Mouse (Mus musculus): Measurements from ENCODE around the gene Ccdc134.
"Not testable (repeated sequence)": the region's sequence is repeated elsewhere in the genome, so short reads cannot be mapped to it uniquely, and the experiment has no call there.

Ccdc134 gene

GRCm38 (mm10) chr15:82120544-82120943 is 7.2 kb upstream of the Ccdc134 start:
- TF ChIP-seq NANOG (IDR thresholded peaks at IDR 0.05; ENCODE audit: borderline replicate concordance, low read length) (no peak), CTCF (conservative IDR thresholded peaks at IDR 0.05; ENCODE audit: low read length) (no peak), POU5F1 (IDR thresholded peaks at IDR 0.05; ENCODE audit: borderline replicate concordance, low read length) (no peak)
- Histone ChIP-seq H3K27me3 (ENCODE audit: insufficient read depth, low read length) (peaks cover 24% of the 10 kb centered on the region), H3K9me3 (ENCODE audit: low read length) (no peaks in the 10 kb centered on the region), H3K4me3 (replicated peaks; ENCODE audit: low read length) (no peak overlapping the region), H3K36me3 (ENCODE audit: insufficient read depth, low read length) (no peaks in the 10 kb centered on the region), H3K4me1 (replicated peaks; ENCODE audit: low read depth, low read length) (peaks cover 8% of the 10 kb centered on the region)

GRCm38 (mm10) chr15:82126690-82127089 is 1.0 kb upstream of the Ccdc134 start:
- peaks cover 22% of the 10 kb centered on the region for H3K36me3 ChIP-seq (ENCODE audit: insufficient read depth, low read length)
- H3K9me3 ChIP-seq (ENCODE audit: low read length); H3K4me3 ChIP-seq (replicated peaks; ENCODE audit: low read length): not testable (repeated sequence)
- H3K4me1 ChIP-seq (replicated peaks; ENCODE audit: low read depth, low read length) = peaks cover 33% of the 10 kb centered on the region
- peaks cover 38% of the 10 kb centered on the region for H3K27me3 ChIP-seq (ENCODE audit: insufficient read depth, low read length)

GRCm38 (mm10) chr15:82128398-82128797 is 676 bp downstream of the Ccdc134 start:
- Histone ChIP-seq H3K27me3 (ENCODE audit: insufficient read depth, low read length) (peaks cover 36% of the 10 kb centered on the region), H3K4me1 (replicated peaks; ENCODE audit: low read depth, low read length) (peaks cover 34% of the 10 kb centered on the region), H3K9me3 (ENCODE audit: low read length) (no peaks in the 10 kb centered on the region), H3K4me3 (replicated peaks; ENCODE audit: low read length) (peak overlapping the region; percentile 91), H3K36me3 (ENCODE audit: insufficient read depth, low read length) (peaks cover 35% of the 10 kb centered on the region)
- TF ChIP-seq CTCF (conservative IDR thresholded peaks at IDR 0.05; ENCODE audit: low read length) (no peak), POU5F1 (IDR thresholded peaks at IDR 0.05; ENCODE audit: borderline replicate concordance, low read length) (no peak), NANOG (IDR thresholded peaks at IDR 0.05; ENCODE audit: borderline replicate concordance, low read length) (no peak)

GRCm38 (mm10) chr15:82130599-82130998 is 2.9 kb downstream of the Ccdc134 start:
- H3K27me3 ChIP-seq (ENCODE audit: insufficient read depth, low read length) = peaks cover 19% of the 10 kb centered on the region

GRCm38 (mm10) chr15:82135372-82135771 is 7.7 kb downstream of the Ccdc134 start:
- TF ChIP-seq NANOG (IDR thresholded peaks at IDR 0.05; ENCODE audit: borderline replicate concordance, low read length) (no peak), POU5F1 (IDR thresholded peaks at IDR 0.05; ENCODE audit: borderline replicate concordance, low read length) (no peak), CTCF (conservative IDR thresholded peaks at IDR 0.05; ENCODE audit: low read length) (no peak)
- Histone ChIP-seq H3K4me1 (replicated peaks; ENCODE audit: low read depth, low read length) (peaks cover 18% of the 10 kb centered on the region), H3K36me3 (ENCODE audit: insufficient read depth, low read length) (peaks cover 46% of the 10 kb centered on the region), H3K9me3 (ENCODE audit: low read length) (no peaks in the 10 kb centered on the region), H3K4me3 (replicated peaks; ENCODE audit: low read length) (no peak overlapping the region), H3K27me3 (ENCODE audit: insufficient read depth, low read length) (no peaks in the 10 kb centered on the region)

More at GRCm38 (mm10) chr15:82130599-82130998, 2.9 kb downstream of the Ccdc134 start:
- Histone ChIP-seq H3K4me3 (replicated peaks; ENCODE audit: low read length) (no peak overlapping the region), H3K4me1 (replicated peaks; ENCODE audit: low read depth, low read length) (peaks cover 34% of the 10 kb centered on the region), H3K9me3 (ENCODE audit: low read length) (no peaks in the 10 kb centered on the region), H3K36me3 (ENCODE audit: insufficient read depth, low read length) (peaks cover 47% of the 10 kb centered on the region)
- TF ChIP-seq POU5F1 (IDR thresholded peaks at IDR 0.05; ENCODE audit: borderline replicate concordance, low read length) = no peak
- no peak for TF ChIP-seq CTCF (conservative IDR thresholded peaks at IDR 0.05; ENCODE audit: low read length)
- no peak for TF ChIP-seq NANOG (IDR thresholded peaks at IDR 0.05; ENCODE audit: borderline replicate concordance, low read length)

GRCm38 (mm10) chr15:82138565-82138964 is 10.8 kb downstream of the Ccdc134 start:
- Histone ChIP-seq H3K9me3 (ENCODE audit: low read length) (no peaks in the 10 kb centered on the region), H3K36me3 (ENCODE audit: insufficient read depth, low read length) (peaks cover 37% of the 10 kb centered on the region), H3K27me3 (ENCODE audit: insufficient read depth, low read length) (no peaks in the 10 kb centered on the region), H3K4me3 (replicated peaks; ENCODE audit: low read length) (no peak overlapping the region), H3K4me1 (replicated peaks; ENCODE audit: low read depth, low read length) (peaks cover 17% of the 10 kb centered on the region)
- TF ChIP-seq CTCF (conservative IDR thresholded peaks at IDR 0.05; ENCODE audit: low read length) (peak; percentile 70), POU5F1 (IDR thresholded peaks at IDR 0.05; ENCODE audit: borderline replicate concordance, low read length) (no peak)

GRCm38 (mm10) chr15:82139196-82139595 is 11.5 kb downstream of the Ccdc134 start:
- peaks cover 32% of the 10 kb centered on the region for H3K36me3 ChIP-seq (ENCODE audit: insufficient read depth, low read length)

GRCm38 (mm10) chr15:82140355-82140754 is 12.6 kb downstream of the Ccdc134 start:
- H3K4me1 ChIP-seq (replicated peaks; ENCODE audit: low read depth, low read length) = peaks cover 34% of the 10 kb centered on the region
- H3K4me3 ChIP-seq (replicated peaks; ENCODE audit: low read length) = no peak overlapping the region
- H3K9me3 ChIP-seq (ENCODE audit: low read length) = no peaks in the 10 kb centered on the region
- TF ChIP-seq NANOG (IDR thresholded peaks at IDR 0.05; ENCODE audit: borderline replicate concordance, low read length) (no peak), CTCF (conservative IDR thresholded peaks at IDR 0.05; ENCODE audit: low read length) (0 out of 2 replicates have a peak, but pooled peaks have one; percentile 8), POU5F1 (IDR thresholded peaks at IDR 0.05; ENCODE audit: borderline replicate concordance, low read length) (no peak)
- peaks cover 29% of the 10 kb centered on the region for H3K36me3 ChIP-seq (ENCODE audit: insufficient read depth, low read length)
- H3K27me3 ChIP-seq (ENCODE audit: insufficient read depth, low read length) = no peaks in the 10 kb centered on the region

More at GRCm38 (mm10) chr15:82139196-82139595, 11.5 kb downstream of the Ccdc134 start:
- H3K9me3 ChIP-seq (ENCODE audit: low read length) = no peaks in the 10 kb centered on the region
- H3K4me1 ChIP-seq (replicated peaks; ENCODE audit: low read depth, low read length) = peaks cover 22% of the 10 kb centered on the region
- no peak for TF ChIP-seq NANOG (IDR thresholded peaks at IDR 0.05; ENCODE audit: borderline replicate concordance, low read length)
- no peak for TF ChIP-seq POU5F1 (IDR thresholded peaks at IDR 0.05; ENCODE audit: borderline replicate concordance, low read length)
- TF ChIP-seq CTCF (conservative IDR thresholded peaks at IDR 0.05; ENCODE audit: low read length) = peak; percentile 29
- H3K4me3 ChIP-seq (replicated peaks; ENCODE audit: low read length) = no peak overlapping the region
- H3K27me3 ChIP-seq (ENCODE audit: insufficient read depth, low read length) = no peaks in the 10 kb centered on the region

GRCm38 (mm10) chr15:82144157-82144556 is 16.4 kb downstream of the Ccdc134 start:
- H3K36me3 ChIP-seq (ENCODE audit: insufficient read depth, low read length) = peaks cover 28% of the 10 kb centered on the region

More at GRCm38 (mm10) chr15:82144157-82144556, 16.4 kb downstream of the Ccdc134 start:
- peaks cover 4% of the 10 kb centered on the region; the same call in 1 of the 2 replicates for H3K9me3 ChIP-seq (ENCODE audit: low read length)
- H3K4me1 ChIP-seq (replicated peaks; ENCODE audit: low read depth, low read length) = peaks cover 58% of the 10 kb centered on the region
- TF ChIP-seq CTCF (conservative IDR thresholded peaks at IDR 0.05; ENCODE audit: low read length) (no peak), NANOG (IDR thresholded peaks at IDR 0.05; ENCODE audit: borderline replicate concordance, low read length) (no peak), POU5F1 (IDR thresholded peaks at IDR 0.05; ENCODE audit: borderline replicate concordance, low read length) (no peak)
- H3K27me3 ChIP-seq (ENCODE audit: insufficient read depth, low read length) = no peaks in the 10 kb centered on the region
- no peak overlapping the region for H3K4me3 ChIP-seq (replicated peaks; ENCODE audit: low read length)
